Mouse (Mus musculus) MEL (cell line): ENCODE data around the gene Ube2g2. TPM values are rescaled to one million over a fixed set of nuclear protein-coding genes. Genes with fewer than 3 reads are reported as not detected.
A peak's percentile ranks its signal among the peaks of the same experiment; 100 is the strongest.

Source experiments
- DNase-seq: peaks from one replicate; pipeline ENCODE4 v3.0.0; 2011; ENCODE audit warnings: low read depth, low spot score
- H3K27ac ChIP-seq: 2 replicates; pipeline ENCODE4 v1.5.1; 2012; ENCODE audit warnings: low read depth, mild to moderate bottlenecking, control low read depth, low read length, moderate library complexity; ENCODE audit not compliant: control insufficient read depth
- H3K27me3 ChIP-seq, 2 experiments: fragments of 150-350 bp in 1 of 2; sonication (generic) in 1 of 2; 2 replicates each; pipeline ENCODE4 v1.6.1; 2012; ENCODE audit warnings: low read length in 2 of 2, mild to moderate bottlenecking in 2 of 2, improper control_type of control experiment in 1 of 2, moderate library complexity in 1 of 2; ENCODE audit not compliant: insufficient read depth in 2 of 2, control insufficient read depth in 1 of 2
- H3K36me3 ChIP-seq, 2 experiments: 2 replicates each; pipeline ENCODE4 v1.6.1; 2012 to 2014; ENCODE audit warnings: low read length in 2 of 2, improper control_type of control experiment in 1 of 2, inconsistent platforms in 1 of 2, mild to moderate bottlenecking in 1 of 2; ENCODE audit not compliant: insufficient read depth in 2 of 2, control insufficient read depth in 1 of 2
- H3K4me1 ChIP-seq, 2 experiments: fragments of 150-350 bp in 1 of 2; sonication (generic) in 1 of 2; 2 replicates each; pipeline ENCODE4 v1.6.1; 2012; ENCODE audit warnings: low read length in 2 of 2, improper control_type of control experiment in 1 of 2, mild to moderate bottlenecking in 1 of 2; ENCODE audit not compliant: insufficient read depth in 2 of 2, control insufficient read depth in 1 of 2
- H3K4me3 ChIP-seq, 2 experiments: fragments of 150-350 bp in 1 of 2; sonication (generic) in 1 of 2; 2 replicates each; pipeline ENCODE4 v1.5.1; 2012; ENCODE audit warnings: low read depth in 2 of 2, low read length in 2 of 2, mild to moderate bottlenecking in 2 of 2, moderate library complexity in 2 of 2, control low read depth in 1 of 2, improper control_type of control experiment in 1 of 2; ENCODE audit not compliant: control insufficient read depth in 1 of 2, insufficient read depth in 1 of 2
- H3K79me2 ChIP-seq: 2 replicates; pipeline ENCODE4 v1.6.1; 2012; ENCODE audit warnings: mild to moderate bottlenecking, low read length, moderate library complexity; ENCODE audit not compliant: control insufficient read depth, poor library complexity, insufficient read depth
- H3K9ac ChIP-seq: 2 replicates; pipeline ENCODE4 v1.6.1; 2012; ENCODE audit warnings: low read depth, mild to moderate bottlenecking, control low read depth, low read length, moderate library complexity; ENCODE audit not compliant: control insufficient read depth, poor library complexity, severe bottlenecking
- H3K9me3 ChIP-seq: fragments of 150-350 bp; sonication (generic); replicated peaks from 2 replicates; pipeline ENCODE4 v1.6.1; 2012; ENCODE audit warnings: mild to moderate bottlenecking, low read length, improper control_type of control experiment, moderate library complexity; ENCODE audit not compliant: insufficient read depth
- CHD2 ChIP-seq: IDR thresholded peaks from 2 replicates; pipeline ENCODE4 v1.6.1; 2011; ENCODE audit warnings: low read length, improper control_type of control experiment
- CTCF ChIP-seq, 3 experiments: IDR thresholded peaks in 2 of 3; conservative IDR thresholded peaks in 1 of 3; 2 replicates each; pipeline ENCODE4 v1.5.1; 2011 to 2012; ENCODE audit warnings: low read length in 3 of 3, low read depth in 2 of 3, mild to moderate bottlenecking in 2 of 3, improper control_type of control experiment in 1 of 3, inconsistent platforms in 1 of 3, mixed read lengths in 1 of 3, moderate library complexity in 1 of 3; ENCODE audit not compliant: control insufficient read depth in 1 of 3, insufficient read depth in 1 of 3, poor library complexity in 1 of 3, severe bottlenecking in 1 of 3
- EP300 ChIP-seq, 2 experiments: IDR thresholded peaks; 2 replicates each; pipeline ENCODE4 v1.6.1; 2011; ENCODE audit warnings: improper control_type of control experiment in 2 of 2, low read length in 2 of 2, low read depth in 1 of 2, mild to moderate bottlenecking in 1 of 2
- ETS1 ChIP-seq: IDR thresholded peaks from 2 replicates; pipeline ENCODE4 v1.6.1; 2012; ENCODE audit warnings: low read depth, mild to moderate bottlenecking, inconsistent platforms, low read length, improper control_type of control experiment, moderate library complexity
- GABPA ChIP-seq: IDR thresholded peaks from 2 replicates; pipeline ENCODE4 v1.6.1; 2012; ENCODE audit warnings: low read depth, mild to moderate bottlenecking, inconsistent platforms, low read length, improper control_type of control experiment, moderate library complexity
- GATA1 ChIP-seq: IDR thresholded peaks from 2 replicates; pipeline ENCODE4 v1.6.1; 2011; ENCODE audit warnings: low read depth, low read length, improper control_type of control experiment
- HCFC1 ChIP-seq: IDR thresholded peaks from 2 replicates; pipeline ENCODE4 v1.6.1; 2012; ENCODE audit warnings: low read depth, mild to moderate bottlenecking, inconsistent platforms, low read length, improper control_type of control experiment, moderate library complexity
- JUND ChIP-seq: IDR thresholded peaks from 2 replicates; pipeline ENCODE4 v1.6.1; 2011; ENCODE audit warnings: low read depth, mild to moderate bottlenecking, improper control_type of control experiment, low read length
- MAFK ChIP-seq: IDR thresholded peaks from 2 replicates; pipeline ENCODE4 v1.6.1; 2011; ENCODE audit warnings: low read depth, mild to moderate bottlenecking, low read length, improper control_type of control experiment, borderline replicate concordance
- MAZ ChIP-seq: IDR thresholded peaks from 2 replicates; pipeline ENCODE4 v1.6.1; 2012; ENCODE audit warnings: low read depth, mild to moderate bottlenecking, inconsistent platforms, low read length, improper control_type of control experiment
- MXI1 ChIP-seq: IDR thresholded peaks from 2 replicates; pipeline ENCODE4 v1.6.1; 2011; ENCODE audit warnings: mild to moderate bottlenecking, low read depth, low read length, improper control_type of control experiment
- MYB ChIP-seq: IDR thresholded peaks from 2 replicates; pipeline ENCODE4 v1.6.1; 2011; ENCODE audit warnings: mild to moderate bottlenecking, low read depth, low read length, improper control_type of control experiment
- MYC ChIP-seq: IDR thresholded peaks from 2 replicates; pipeline ENCODE4 v1.6.1; 2011; ENCODE audit warnings: low read depth, mild to moderate bottlenecking, low read length, improper control_type of control experiment, moderate library complexity
- NELFE ChIP-seq: IDR thresholded peaks from 2 replicates; pipeline ENCODE4 v1.6.1; 2011; ENCODE audit warnings: low read depth, low read length, improper control_type of control experiment
- NRF1 ChIP-seq: IDR thresholded peaks from 2 replicates; pipeline ENCODE4 v1.6.1; 2014; ENCODE audit warnings: low read depth, mild to moderate bottlenecking, inconsistent platforms, low read length, improper control_type of control experiment, moderate library complexity; ENCODE audit not compliant: poor library complexity, insufficient read depth, severe bottlenecking
- RAD21 ChIP-seq: IDR thresholded peaks from 2 replicates; pipeline ENCODE4 v1.6.1; 2011; ENCODE audit warnings: mild to moderate bottlenecking, low read depth, low read length, improper control_type of control experiment
- TAL1 ChIP-seq: IDR thresholded peaks from 2 replicates; pipeline ENCODE4 v1.6.1; 2012; ENCODE audit warnings: mild to moderate bottlenecking, inconsistent platforms, low read length, moderate library complexity, mixed read lengths
- UBTF ChIP-seq: IDR thresholded peaks from 2 replicates; pipeline ENCODE4 v1.6.1; 2012; ENCODE audit warnings: low read depth, mild to moderate bottlenecking, inconsistent platforms, low read length, improper control_type of control experiment, moderate library complexity, borderline replicate concordance; ENCODE audit not compliant: insufficient read depth
- USF1 ChIP-seq: IDR thresholded peaks from 2 replicates; pipeline ENCODE4 v1.6.1; 2014; ENCODE audit warnings: low read depth, mild to moderate bottlenecking, inconsistent platforms, low read length, improper control_type of control experiment, moderate library complexity
- ZC3H11A ChIP-seq: IDR thresholded peaks from 2 replicates; pipeline ENCODE4 v1.6.1; 2012; ENCODE audit warnings: low read depth, mild to moderate bottlenecking, inconsistent platforms, low read length, improper control_type of control experiment
- ZKSCAN1 ChIP-seq: IDR thresholded peaks from 2 replicates; pipeline ENCODE4 v1.6.1; 2012; ENCODE audit warnings: low read depth, mild to moderate bottlenecking, inconsistent platforms, low read length, improper control_type of control experiment, moderate library complexity
- ZMIZ1 ChIP-seq: IDR thresholded peaks from 2 replicates; pipeline ENCODE4 v1.6.1; 2012; ENCODE audit warnings: low read depth, mild to moderate bottlenecking, inconsistent platforms, low read length, improper control_type of control experiment, moderate library complexity
- polyA plus RNA-seq, 2 experiments: library from polyadenylated mRNA; stranded (reverse) in 1 of 2; unstranded in 1 of 2; fragments of >175 nt in 1 of 2; fragments of >200 nt in 1 of 2; gene quantifications; 2 replicates each; pipeline versions ENCODE4 v1.2.1 to v1.2.4; 2012; ENCODE audit warnings: low replicate concordance in 2 of 2, low read depth in 1 of 2; ENCODE audit not compliant: insufficient read length in 2 of 2, insufficient read depth in 1 of 2, missing spikeins in 1 of 2
- total RNA-seq: library from RNA; depleted of rRNA; stranded (reverse); fragments of 300-350 nt; gene quantifications from 2 replicates; pipeline ENCODE4 v1.2.3, GENCODE M21; 2012

Ube2g2 gene
- total and polyA plus RNA-seq, 3 experiments: 62.4 to 112 TPM; not detected in 1

DNA sequence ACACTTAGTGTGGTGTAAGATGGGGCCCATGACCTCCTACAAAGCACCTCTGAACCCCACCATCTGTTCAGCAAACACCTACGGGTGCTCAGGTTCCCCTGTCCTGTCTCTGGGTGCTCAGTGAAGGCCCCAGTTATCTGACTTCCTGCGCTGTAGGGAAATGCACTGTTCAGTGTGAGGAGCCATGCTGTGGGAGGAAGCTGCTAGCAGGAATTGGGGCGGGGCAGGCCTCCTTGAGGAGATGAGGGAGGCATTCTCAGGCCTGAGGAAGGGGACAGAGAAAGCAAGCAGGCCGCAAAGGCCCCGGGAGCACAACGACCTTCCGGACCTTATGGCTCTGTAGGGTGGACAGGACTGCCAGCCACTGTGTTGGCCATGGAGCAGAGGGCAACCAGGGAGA lies 33.0 kb upstream of the Ube2g2 start:
- H3K27ac ChIP-seq: peak overlapping the region; percentile 55
- no peaks in the 10 kb centered on the region for H3K9me3 ChIP-seq
- H3K27me3 ChIP-seq: no peaks in the 10 kb centered on the region
- H3K36me3 ChIP-seq: peaks cover 5 to 9% of the 10 kb centered on the region in 2 experiments
- DNase-seq: peak; percentile 75
- H3K4me3 ChIP-seq: no peak overlapping the region
- H3K9ac ChIP-seq: 0 out of 2 replicates have a peak overlapping the region, but pooled peaks have one; percentile 5
- H3K4me1 ChIP-seq: peaks cover 8 to 10% of the 10 kb centered on the region in 2 experiments
- peaks cover 5% of the 10 kb centered on the region for H3K79me2 ChIP-seq
- TF ChIP-seq GABPA (no peak), HCFC1 (peak; percentile 32; the same call in 1 of the 2 replicates), NRF1 (0 out of 2 replicates have a peak, but pooled peaks have one; percentile 21), EP300 (IDR thresholded peaks at IDR 0.05; ENCODE audit: low read depth in 1 of 2, low read length in 2 of 2) (peak in 1 of 2 experiments; percentile 24; a peak in 1 of 4 replicates), ETS1 (0 out of 2 replicates have a peak, but pooled peaks have one; percentile 15), GATA1 (peak; percentile 38; the same call in 1 of the 2 replicates), MXI1 (peak; percentile 35; the same call in 1 of the 2 replicates), MAZ (0 out of 2 replicates have a peak, but pooled peaks have one; percentile 35), MAFK (no peak)
- TF ChIP-seq, all 39 proteins: peak for 7

GRCm38 (mm10) chr10:77589749-77590148 lies 32.3 kb upstream of the Ube2g2 start:
- no peak overlapping the region for H3K4me3 ChIP-seq
- H3K4me1 ChIP-seq: peaks cover 8 to 10% of the 10 kb centered on the region in 2 experiments
- H3K27ac ChIP-seq: no peak overlapping the region
- no peaks in the 10 kb centered on the region for H3K9me3 ChIP-seq
- no peak overlapping the region for H3K9ac ChIP-seq
- DNase-seq: no peak
- no peak for TF ChIP-seq NRF1
- no peak for TF ChIP-seq ZC3H11A
- TF ChIP-seq ZKSCAN1: no peak
- TF ChIP-seq USF1: no peak
- no peak for TF ChIP-seq MYC
- TF ChIP-seq ZMIZ1: no peak
- no peak for TF ChIP-seq MYB
- TF ChIP-seq RAD21: no peak
- TF ChIP-seq CHD2: no peak
- no peak for TF ChIP-seq UBTF
- no peak for TF ChIP-seq JUND
- TF ChIP-seq NELFE: no peak
- no peak for TF ChIP-seq CTCF (IDR thresholded peaks at IDR 0.05 in 2 of 3, conservative IDR thresholded peaks at IDR 0.05 in 1 of 3; ENCODE audit: control insufficient read depth in 1 of 3, insufficient read depth in 1 of 3, low read depth in 2 of 3, low read length in 3 of 3, poor library complexity in 1 of 3, severe bottlenecking in 1 of 3)
- no peak for TF ChIP-seq TAL1
- H3K36me3 ChIP-seq: peaks cover 5 to 11% of the 10 kb centered on the region in 2 experiments
- H3K79me2 ChIP-seq: peaks cover 5% of the 10 kb centered on the region
- no peaks in the 10 kb centered on the region for H3K27me3 ChIP-seq
